Mouse (Mus musculus) neural tube, embryonic 14.5 days (tissue): ENCODE measurements around the gene Snx8. TPM values are rescaled to one million over a fixed set of nuclear protein-coding genes. Genes with fewer than 3 reads are reported as not detected.

ENCODE experiments used
- ATAC-seq: fragments of 200-750 bp; cut with Nextera tagmentation; 2 replicates; pipeline ENCODE4 v1.8.0; 2017; ENCODE audit warnings: low read depth, mild to moderate bottlenecking, moderate TSS enrichment, moderate library complexity
- H3K27ac ChIP-seq: fragments of 300-500 bp; sonication (generic); 2 replicates; pipeline ENCODE4 v1.5.1; 2014; ENCODE audit warnings: low read depth, mild to moderate bottlenecking, control low read depth, low read length, moderate library complexity, mixed read lengths
- H3K27me3 ChIP-seq: fragments of 300-500 bp; sonication (generic); 2 replicates; pipeline ENCODE4 v1.6.1; 2014; ENCODE audit warnings: low read length; ENCODE audit not compliant: control insufficient read depth, insufficient read depth
- H3K36me3 ChIP-seq: fragments of 300-500 bp; sonication (generic); 2 replicates; pipeline ENCODE4 v1.6.1; 2014; ENCODE audit warnings: low read length, mixed read lengths; ENCODE audit not compliant: control insufficient read depth, insufficient read depth
- H3K4me1 ChIP-seq: fragments of 300-500 bp; sonication (generic); 2 replicates; pipeline ENCODE4 v1.6.1; 2014; ENCODE audit warnings: low read length; ENCODE audit not compliant: control insufficient read depth, insufficient read depth
- H3K4me2 ChIP-seq: fragments of 300-500 bp; sonication (generic); 2 replicates; pipeline ENCODE4 v1.6.1; 2014; ENCODE audit warnings: mild to moderate bottlenecking, low read depth, low read length, control low read depth
- H3K4me3 ChIP-seq: fragments of 300-500 bp; sonication (generic); 2 replicates; pipeline ENCODE4 v1.5.1; 2014; ENCODE audit warnings: low read depth, low read length, control low read depth, mixed read lengths
- H3K9ac ChIP-seq: fragments of 300-500 bp; sonication (generic); replicated peaks from 2 replicates; pipeline ENCODE4 v1.6.1; 2014; ENCODE audit warnings: low read depth, mild to moderate bottlenecking, control low read depth, low read length, mixed read lengths
- H3K9me3 ChIP-seq: fragments of 300-500 bp; sonication (generic); 2 replicates; pipeline ENCODE4 v1.6.1; 2016; ENCODE audit warnings: low read length; ENCODE audit not compliant: control insufficient read depth
- WGBS: fragments of 180-500 bp; shearing (Covaris S2); extraction: QIAGEN DNeasy Blood & Tissue Kit; methylation state at CpG from one replicate; pipeline ENCODE4 v1.1.7; 2014; 5-methylcytosine and 5-hydroxymethylcytosine counted together
- polyA plus RNA-seq: library from polyadenylated mRNA; unstranded; fragments of >200 nt; fragmentation: Nextera tagmentation; extraction: Ambion mirVana; gene quantifications from 2 replicates; pipeline ENCODE4 v1.2.1, GENCODE M21; 2014

Gene Snx8
- polyA plus RNA-seq: 11.8 and 15.4 TPM in 2 replicates

DNA sequence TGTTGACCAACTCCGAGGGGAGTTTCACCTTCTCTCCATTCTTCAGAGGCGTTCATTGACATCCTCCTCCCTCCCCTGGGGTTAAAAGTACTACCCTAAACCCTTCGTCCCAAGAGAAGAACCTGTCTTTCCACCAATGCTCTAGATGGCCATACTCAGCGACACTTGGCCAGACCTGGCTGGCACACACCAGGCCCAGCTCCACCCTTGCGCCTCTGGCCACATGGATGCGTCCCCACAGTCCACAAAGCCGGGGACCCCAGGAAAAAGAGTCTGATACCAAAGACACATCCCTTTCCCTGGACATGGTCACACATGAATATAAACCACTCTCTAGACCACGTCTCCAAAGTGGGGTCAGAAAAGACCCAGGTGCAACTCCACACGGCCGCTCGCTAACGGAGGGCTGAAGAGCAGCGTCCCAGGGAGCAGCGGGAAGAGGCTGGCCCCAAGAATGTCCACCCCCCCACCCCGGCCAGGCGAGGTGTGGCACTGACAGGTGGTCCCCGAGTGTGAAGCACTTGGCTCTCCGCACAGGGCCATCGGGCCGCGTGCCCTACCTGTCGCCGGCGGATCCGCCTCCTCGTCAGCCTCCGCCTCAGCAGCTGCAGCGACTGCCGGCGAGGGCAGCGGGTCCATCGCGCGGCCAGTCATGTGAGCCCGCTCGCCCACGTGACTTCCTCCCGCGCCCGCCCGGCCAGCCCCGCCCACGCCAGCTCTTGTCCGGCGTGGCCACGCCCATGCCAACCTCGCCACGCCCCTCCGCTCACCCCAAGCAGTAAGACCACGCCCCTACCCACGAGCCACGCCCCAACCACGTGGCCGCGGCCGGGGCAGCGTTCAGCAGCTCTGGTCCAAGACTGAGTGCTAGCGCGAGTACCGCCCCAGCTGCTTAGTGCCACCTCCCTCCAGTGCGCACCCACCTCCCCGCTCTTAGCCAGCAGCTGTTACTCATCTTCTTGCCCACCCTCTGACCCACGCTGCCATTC lies at the start of gene Snx8:
Gene Snx8 (minus strand): TSS at position 675 of the 989 bp plus-strand sequence.
- peak within 1 kb of the TSS; percentile 63 for H3K4me3 ChIP-seq
- peak within 1 kb of the TSS; percentile 28; the same call in 1 of the 2 replicates for H3K27ac ChIP-seq
- H3K4me2 ChIP-seq: peak within 1 kb of the TSS; percentile 99
- no peaks in the 10 kb centered on the region for H3K36me3 ChIP-seq
- H3K9me3 ChIP-seq: no peaks in the 10 kb centered on the region
- 1% methylated on average over 54 of the region's 63 CpGs for WGBS
- H3K27me3 ChIP-seq: no peaks in the 10 kb centered on the region
- ATAC-seq: peak; percentile 90
- peaks cover 8% of the 10 kb centered on the region; the same call in 1 of the 2 replicates for H3K4me1 ChIP-seq
- peak within 1 kb of the TSS; percentile 73 for H3K9ac ChIP-seq

DNA sequence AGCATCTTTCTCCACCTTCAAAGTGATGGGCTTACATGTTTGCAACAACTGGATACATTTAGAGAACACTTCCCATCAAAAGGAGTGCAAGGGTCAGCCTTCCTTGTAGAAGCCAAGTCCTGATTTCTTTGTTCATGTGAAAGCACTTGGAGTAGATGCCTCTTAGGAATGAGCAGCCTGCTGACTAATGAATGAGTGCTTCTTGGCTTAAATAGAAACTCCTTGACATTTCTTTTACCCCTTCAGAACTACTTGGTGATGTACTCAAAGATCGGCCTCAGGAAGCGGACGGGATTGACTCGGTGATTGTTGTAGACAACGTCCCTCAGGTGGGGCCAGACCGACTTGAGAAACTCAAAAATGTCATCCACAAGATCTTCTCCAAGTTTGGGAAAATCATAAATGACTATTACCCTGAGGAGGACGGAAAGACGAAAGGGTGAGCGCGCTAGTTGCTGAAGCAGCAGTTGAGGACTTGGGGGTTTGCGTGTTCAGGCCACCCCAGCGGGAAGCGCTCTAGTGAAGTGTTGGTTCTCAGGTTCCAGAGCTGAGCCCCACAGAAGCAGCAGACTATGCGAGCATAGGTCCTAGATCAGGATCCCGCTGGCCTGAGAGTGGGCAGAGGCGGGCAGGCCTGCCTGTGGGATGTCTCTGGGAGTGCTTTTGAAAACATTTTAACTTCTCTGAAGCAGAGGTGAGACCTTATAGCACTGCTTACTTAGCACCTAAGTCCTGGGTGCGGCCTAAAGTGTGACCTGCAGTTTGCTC lies 36.1 kb upstream of the Snx8 start:
- 95% methylated on average over 17 of the region's 17 CpGs for WGBS
- H3K4me2 ChIP-seq: no peak overlapping the region
- H3K9me3 ChIP-seq: no peaks in the 10 kb centered on the region
- no peak overlapping the region for H3K4me3 ChIP-seq
- no peaks in the 10 kb centered on the region for H3K27me3 ChIP-seq
- ATAC-seq: no peak
- H3K27ac ChIP-seq: no peak overlapping the region
- peaks cover 32% of the 10 kb centered on the region for H3K36me3 ChIP-seq
- H3K4me1 ChIP-seq: peaks cover 15% of the 10 kb centered on the region
- H3K9ac ChIP-seq: no peak overlapping the region

DNA sequence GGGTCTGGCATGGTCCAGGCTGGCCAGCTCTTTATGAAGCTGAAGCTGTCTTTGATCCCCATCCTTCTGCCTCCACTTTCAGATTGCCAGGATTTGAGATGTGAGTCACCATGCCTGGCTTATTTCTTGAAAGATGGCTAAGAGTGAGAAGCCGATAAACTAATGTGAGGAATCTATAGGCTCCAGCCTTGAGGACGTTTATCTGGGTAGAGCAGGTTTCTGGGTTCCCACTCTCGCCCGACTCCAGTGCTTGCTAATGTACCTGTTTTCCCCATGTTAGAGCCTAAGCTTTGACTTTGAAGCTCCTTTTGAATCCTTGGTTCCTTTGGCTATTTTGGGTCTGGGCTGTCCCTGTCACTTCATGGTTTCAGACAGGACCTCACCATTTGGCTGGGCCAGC lies 31.6 kb upstream of the Snx8 start:
- no peaks in the 10 kb centered on the region for H3K9me3 ChIP-seq
- 72% methylated on average over 4 of the region's 4 CpGs for WGBS
- H3K9ac ChIP-seq: peak overlapping the region; percentile 34; the same call in 1 of the 2 replicates
- H3K4me1 ChIP-seq: peaks cover 18% of the 10 kb centered on the region
- H3K4me2 ChIP-seq: peak overlapping the region; percentile 93
- H3K36me3 ChIP-seq: no peaks in the 10 kb centered on the region
- ATAC-seq: no peak
- H3K27ac ChIP-seq: no peak overlapping the region
- no peaks in the 10 kb centered on the region for H3K27me3 ChIP-seq
- H3K4me3 ChIP-seq: peak overlapping the region; percentile 99

DNA sequence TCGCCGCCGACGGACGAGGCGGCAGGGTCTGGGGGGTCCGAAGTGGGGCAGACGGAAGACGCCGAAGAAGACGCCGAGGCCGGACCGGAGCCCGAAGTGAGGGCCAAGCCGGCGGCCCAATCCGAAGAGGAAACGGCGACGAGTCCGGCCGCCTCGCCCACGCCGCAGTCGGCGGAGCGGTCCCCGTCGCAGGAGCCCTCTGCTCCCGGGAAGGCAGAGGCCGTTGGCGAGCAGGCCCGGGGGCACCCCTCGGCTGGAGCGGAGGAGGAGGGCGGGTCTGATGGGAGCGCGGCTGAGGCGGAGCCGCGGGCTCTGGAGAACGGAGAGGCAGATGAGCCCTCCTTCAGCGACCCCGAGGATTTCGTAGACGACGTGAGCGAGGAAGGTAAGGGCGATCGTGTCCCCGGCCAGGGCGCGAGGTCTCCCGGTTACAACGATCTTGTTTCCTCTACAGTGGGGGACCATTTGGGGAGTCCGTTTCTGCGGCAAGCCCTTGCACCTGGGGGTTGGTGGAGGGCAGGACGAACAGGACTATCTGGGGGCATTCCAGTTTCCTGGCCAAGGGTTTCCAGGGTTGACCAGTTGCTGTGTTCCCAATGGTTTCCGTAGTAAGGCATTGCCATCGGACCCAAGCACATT lies 30.5 kb upstream of the Snx8 start:
- peak overlapping the region; percentile 99 for H3K4me3 ChIP-seq
- peak overlapping the region; percentile 98 for H3K9ac ChIP-seq
- H3K27ac ChIP-seq: peak overlapping the region; percentile 89
- peak overlapping the region; percentile 93 for H3K4me2 ChIP-seq
- WGBS: under 1% methylated on average over 62 of the region's 62 CpGs
- H3K4me1 ChIP-seq: peaks cover 18% of the 10 kb centered on the region
- no peaks in the 10 kb centered on the region for H3K36me3 ChIP-seq
- no peaks in the 10 kb centered on the region for H3K9me3 ChIP-seq
- peak; percentile 33; the same call in 1 of the 2 replicates for ATAC-seq
- no peaks in the 10 kb centered on the region for H3K27me3 ChIP-seq

DNA sequence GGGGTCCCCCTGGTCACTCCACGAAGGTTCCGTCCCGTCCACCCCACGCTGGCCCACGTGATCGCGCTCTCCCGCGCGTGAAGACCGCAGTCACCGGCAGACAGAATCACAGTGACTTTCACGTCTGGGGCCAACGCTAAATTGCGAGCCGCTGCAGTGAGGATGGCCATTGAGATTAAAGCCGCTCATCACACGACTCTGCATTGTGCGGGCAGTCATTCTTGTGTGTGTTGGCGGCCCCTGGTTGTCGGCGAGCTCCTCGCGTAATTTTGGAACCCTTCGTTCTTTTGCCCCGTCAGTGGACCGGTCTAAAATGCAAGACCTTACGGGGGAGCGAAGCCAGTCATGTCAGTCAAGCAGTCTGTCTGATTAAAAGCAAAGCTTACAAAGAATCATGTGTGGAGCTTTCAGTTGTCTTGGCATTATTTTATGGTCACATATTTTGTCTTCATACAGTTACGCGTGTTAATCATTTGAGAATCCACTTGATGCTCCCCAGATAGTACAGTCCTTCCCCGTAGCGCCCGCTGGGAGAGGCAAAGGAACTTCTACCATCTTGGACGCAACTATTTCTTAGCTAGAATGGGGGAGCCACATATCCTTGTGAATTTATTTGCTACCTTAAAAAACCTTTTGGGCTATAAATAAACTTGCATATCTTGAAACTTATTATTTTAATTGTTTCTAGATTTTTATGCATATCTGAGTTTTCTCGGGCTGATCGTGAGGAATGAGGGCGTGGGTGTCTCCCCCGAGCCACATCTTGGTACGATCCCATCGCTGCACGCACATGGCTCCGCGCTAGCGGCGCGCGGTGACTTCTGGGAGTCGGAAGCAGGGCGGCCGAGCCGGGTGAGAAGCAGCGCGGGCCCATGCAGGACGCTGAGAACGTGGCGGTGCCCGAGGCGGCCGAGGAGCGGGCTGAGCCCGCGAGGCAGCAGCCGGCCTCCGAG lies 29.7 kb upstream of the Snx8 start, which contains the start of gene Eif3b:
Gene Eif3b (plus strand): TSS at position 840 of the 953 bp plus-strand sequence.
- WGBS: under 1% methylated on average over 65 of the region's 65 CpGs
- Histone ChIP-seq H3K9ac (peak within 1 kb of the TSS; percentile 98), H3K4me3 (peak within 1 kb of the TSS; percentile 99), H3K4me2 (peak within 1 kb of the TSS; percentile 93), H3K36me3 (no peaks in the 10 kb centered on the region), H3K27ac (peak within 1 kb of the TSS; percentile 89), H3K4me1 (peaks cover 18% of the 10 kb centered on the region), H3K27me3 (no peaks in the 10 kb centered on the region), H3K9me3 (no peaks in the 10 kb centered on the region)
- ATAC-seq: peak; percentile 93

DNA sequence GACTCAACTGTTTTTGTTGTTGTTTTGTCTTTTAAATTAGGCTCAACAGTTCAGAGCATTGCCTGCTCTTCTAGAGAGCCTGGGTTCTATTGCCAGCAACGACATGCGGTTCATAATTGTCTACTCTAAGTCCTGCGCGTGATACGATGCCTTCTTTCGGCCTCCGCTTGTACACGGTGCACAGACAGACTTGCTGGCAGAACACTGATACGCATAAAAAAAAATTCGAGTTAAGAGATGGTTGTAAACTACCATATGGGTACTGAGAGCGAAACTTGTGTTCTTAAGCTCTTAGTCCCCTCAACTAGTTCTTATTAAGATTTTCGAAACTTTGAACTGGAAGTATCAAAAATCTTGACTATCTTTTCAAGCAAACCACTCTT lies 29.0 kb upstream of the Snx8 start:
- Histone ChIP-seq H3K36me3 (no peaks in the 10 kb centered on the region), H3K27ac (peak overlapping the region; percentile 89), H3K4me2 (peak overlapping the region; percentile 93), H3K9ac (peak overlapping the region; percentile 98), H3K9me3 (no peaks in the 10 kb centered on the region), H3K4me3 (peak overlapping the region; percentile 99), H3K4me1 (peaks cover 18% of the 10 kb centered on the region), H3K27me3 (no peaks in the 10 kb centered on the region)
- 1% methylated on average over 12 of the region's 12 CpGs for WGBS
- ATAC-seq: no peak

DNA sequence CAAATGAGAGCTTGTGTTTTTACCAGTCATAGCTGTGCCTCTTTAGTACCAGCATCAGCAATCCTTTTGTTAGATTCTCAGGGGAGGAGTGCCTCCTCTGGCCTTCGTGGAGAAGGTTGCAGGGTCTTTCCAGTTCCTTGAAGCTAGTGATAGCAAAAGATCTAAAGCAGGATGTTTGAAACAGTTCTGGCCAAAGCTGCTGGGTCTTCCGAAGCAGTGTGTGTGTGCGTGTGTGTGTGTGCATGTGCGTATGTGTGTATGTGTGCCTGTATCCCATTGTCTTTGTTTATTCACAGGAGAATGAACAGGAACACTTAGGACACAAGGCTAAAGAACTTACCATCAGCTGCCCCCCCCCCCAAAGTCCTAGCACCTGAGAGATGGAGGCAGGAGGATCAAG lies 25.6 kb upstream of the Snx8 start:
- ATAC-seq: no peak
- no peak overlapping the region for H3K4me2 ChIP-seq
- H3K9ac ChIP-seq: no peak overlapping the region
- no peaks in the 10 kb centered on the region for H3K36me3 ChIP-seq
- no peak overlapping the region for H3K4me3 ChIP-seq
- 66% methylated on average over 4 of the region's 4 CpGs for WGBS
- H3K27ac ChIP-seq: no peak overlapping the region
- no peaks in the 10 kb centered on the region for H3K27me3 ChIP-seq
- no peaks in the 10 kb centered on the region for H3K9me3 ChIP-seq
- H3K4me1 ChIP-seq: 0 out of 2 replicates have a peak, but pooled peaks cover 3% of the 10 kb centered on the region

DNA sequence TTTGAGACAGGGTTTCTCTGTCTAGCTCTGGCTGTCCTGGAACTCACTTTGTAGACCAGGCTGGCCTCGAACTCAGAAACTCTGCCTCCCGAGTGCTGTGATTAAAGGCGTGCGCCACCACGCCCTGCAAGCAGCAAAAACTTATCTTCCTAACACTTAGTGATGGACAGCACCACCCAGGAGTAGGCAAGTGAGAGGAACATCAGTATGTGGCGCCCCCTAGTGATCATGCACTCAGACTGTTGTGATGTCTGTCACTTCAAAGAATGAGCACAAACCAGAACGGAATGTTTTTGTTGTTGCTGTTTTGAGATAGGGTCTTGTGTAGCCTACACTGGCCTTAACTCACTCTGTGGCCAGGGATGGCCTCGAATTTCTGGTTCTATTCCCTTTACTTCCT lies 22.3 kb upstream of the Snx8 start:
- Histone ChIP-seq H3K36me3 (no peaks in the 10 kb centered on the region), H3K9me3 (no peaks in the 10 kb centered on the region), H3K9ac (no peak overlapping the region), H3K4me2 (no peak overlapping the region), H3K27ac (no peak overlapping the region), H3K4me3 (no peak overlapping the region), H3K27me3 (no peaks in the 10 kb centered on the region), H3K4me1 (no peaks in the 10 kb centered on the region)
- ATAC-seq: no peak
- 53% methylated on average over 8 of the region's 8 CpGs for WGBS
